Mouse (Mus musculus): ENCODE results near the gene Cenpf.

- TF ChIP-seq CTCF (IDR thresholded peaks at IDR 0.05; ENCODE audit: control insufficient read depth, insufficient read depth, insufficient read length) (no peak), MYOD1 (IDR thresholded peaks at IDR 0.05; ENCODE audit: control insufficient read depth, insufficient read length, low read depth) (no peak)
Observed at GRCm38 (mm10) chr1:189664061-189664872, 23.6 kb downstream of the Cenpf start.

Measured in C2C12 (cell line).